Mouse (Mus musculus): ENCODE measurements around the gene Marveld3.
A peak's percentile ranks its signal among the peaks of the same experiment; 100 is the strongest.

Gene Marveld3

GRCm38 (mm10) chr8:109964106-109964505 lies 2.1 kb upstream of the Marveld3 start:
- DNase-seq (ENCODE audit: low spot score): no peak

DNA sequence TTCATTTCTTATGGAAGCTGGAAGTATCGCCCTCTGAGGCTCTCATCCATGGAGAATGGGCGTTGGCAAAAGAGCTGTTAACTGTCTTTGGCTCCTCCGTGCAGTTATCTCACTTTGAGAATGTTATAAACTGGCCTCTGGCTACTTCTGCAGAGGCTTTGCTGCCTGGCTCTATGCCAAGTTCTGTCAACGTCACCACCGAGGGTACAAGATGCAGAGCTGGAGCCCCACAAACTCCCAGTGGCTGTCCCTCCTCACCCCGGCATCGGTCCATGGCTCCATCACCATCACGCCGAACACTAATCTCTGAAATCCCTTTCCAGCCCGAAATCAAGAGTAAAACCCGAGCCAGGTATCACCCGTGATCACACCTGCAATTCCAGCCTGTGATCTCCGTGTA lies 1.4 kb upstream of the Marveld3 start:
- no peak for DNase-seq (ENCODE audit: low spot score)

DNA sequence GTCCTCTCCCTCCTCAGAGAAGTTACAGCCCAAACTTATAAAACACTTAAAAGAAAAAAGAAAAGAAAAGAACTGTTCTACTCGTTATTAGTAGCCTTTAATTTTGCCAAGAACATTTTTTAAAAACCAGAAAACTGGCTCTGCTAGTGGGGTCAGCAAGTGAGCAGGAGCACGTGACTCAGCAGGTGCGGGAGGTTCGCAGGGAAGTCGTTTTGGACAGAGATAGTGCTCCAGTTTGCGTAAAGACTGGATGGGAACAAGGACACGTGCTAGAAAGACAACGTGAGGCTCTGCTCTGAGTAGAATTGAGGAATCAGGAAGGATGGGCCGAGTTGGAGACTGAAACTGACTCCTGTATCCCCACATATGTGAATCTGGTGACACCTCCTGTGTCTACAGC lies 893 bp upstream of the Marveld3 start:
- no peak for DNase-seq (ENCODE audit: low spot score)

DNA sequence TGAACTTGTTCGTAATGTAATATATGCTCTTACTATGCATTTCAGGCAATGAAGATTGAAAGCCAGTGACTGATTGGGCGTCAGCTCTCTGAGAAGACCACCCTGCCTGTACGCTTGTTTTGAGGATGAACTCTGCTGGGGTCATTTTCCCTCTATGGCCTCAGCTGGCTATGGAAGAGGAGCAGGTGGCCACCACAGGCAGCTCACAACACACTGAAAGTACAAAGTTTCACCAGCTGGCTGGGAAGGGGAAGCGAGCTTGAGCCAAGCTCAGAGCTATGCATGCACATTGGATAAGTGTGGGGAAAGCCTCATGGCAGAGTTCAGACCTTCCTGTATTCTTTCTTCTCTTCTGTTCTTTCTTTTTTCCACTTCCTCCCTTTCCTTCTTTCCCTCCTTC lies 2.9 kb downstream of the Marveld3 start:
- DNase-seq (ENCODE audit: low spot score): no peak

GRCm38 (mm10) chr8:109958036-109958655 lies 3.9 kb downstream of the Marveld3 start:
- DNase-seq (ENCODE audit: low spot score): no peak

DNA sequence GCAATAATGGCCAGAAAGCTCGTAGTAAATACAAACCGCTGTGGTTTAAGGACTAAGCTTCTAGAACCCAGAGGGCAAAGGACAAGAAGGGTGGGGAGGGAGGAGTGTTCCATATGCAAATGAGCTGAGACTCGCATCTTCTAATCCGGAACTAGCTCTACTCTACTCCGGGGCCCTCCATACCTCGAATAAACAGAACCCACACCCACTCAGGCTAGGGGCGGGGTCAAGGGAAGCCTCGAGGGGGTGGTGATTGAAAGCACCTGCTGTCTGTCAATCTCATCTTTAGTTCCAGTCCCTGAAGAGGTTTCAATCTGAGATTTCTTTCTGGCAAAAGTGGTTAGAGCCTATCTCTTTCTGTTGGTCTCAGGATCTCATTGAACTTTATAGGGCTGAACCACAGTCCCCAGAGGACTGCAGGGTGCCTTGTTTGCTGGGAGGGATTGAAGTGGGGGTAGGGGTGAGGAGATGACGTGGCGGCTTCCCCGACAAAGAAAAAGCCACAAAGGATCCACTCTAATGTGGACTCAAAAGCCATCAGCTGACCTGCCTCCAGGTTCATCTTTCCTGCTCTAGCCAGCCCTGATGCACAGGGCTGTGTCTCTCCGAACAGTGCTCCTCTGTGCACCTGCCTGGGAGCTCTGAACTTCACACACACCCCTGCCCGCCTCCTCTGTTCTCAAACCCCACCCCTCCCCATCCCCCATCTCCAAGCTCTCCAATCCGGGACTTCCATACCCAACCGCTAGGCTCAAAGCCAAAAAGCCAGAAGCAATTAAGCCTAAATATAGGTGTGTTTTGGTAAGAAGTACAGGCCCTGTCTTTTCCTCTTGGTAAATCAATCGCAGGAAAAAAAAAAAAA lies 4.6 kb downstream of the Marveld3 start:
- DNase-seq (ENCODE audit: low spot score): no peak

GRCm38 (mm10) chr8:109954486-109954948 lies 7.5 kb downstream of the Marveld3 start:
- DNase-seq (ENCODE audit: low spot score): no peak

GRCm38 (mm10) chr8:109952171-109952570 lies 9.8 kb downstream of the Marveld3 start:
- no peak for DNase-seq (ENCODE audit: low spot score)

DNA sequence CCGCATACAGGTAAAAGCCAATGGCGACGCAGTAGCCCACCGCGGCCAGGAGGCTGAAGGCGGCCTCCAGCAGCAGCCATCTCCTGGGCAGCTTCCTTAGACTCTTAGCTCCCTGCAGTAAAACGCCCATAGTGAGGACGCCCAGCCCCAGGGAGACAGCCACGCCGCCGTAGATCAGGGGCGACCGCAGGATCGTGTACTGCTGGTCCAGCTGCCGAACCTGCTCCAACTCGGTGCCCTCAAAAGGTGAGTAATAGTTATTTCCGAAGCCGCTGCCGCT lies 13.8 kb downstream of the Marveld3 start:
- DNase-seq (ENCODE audit: low spot score): no peak

DNA sequence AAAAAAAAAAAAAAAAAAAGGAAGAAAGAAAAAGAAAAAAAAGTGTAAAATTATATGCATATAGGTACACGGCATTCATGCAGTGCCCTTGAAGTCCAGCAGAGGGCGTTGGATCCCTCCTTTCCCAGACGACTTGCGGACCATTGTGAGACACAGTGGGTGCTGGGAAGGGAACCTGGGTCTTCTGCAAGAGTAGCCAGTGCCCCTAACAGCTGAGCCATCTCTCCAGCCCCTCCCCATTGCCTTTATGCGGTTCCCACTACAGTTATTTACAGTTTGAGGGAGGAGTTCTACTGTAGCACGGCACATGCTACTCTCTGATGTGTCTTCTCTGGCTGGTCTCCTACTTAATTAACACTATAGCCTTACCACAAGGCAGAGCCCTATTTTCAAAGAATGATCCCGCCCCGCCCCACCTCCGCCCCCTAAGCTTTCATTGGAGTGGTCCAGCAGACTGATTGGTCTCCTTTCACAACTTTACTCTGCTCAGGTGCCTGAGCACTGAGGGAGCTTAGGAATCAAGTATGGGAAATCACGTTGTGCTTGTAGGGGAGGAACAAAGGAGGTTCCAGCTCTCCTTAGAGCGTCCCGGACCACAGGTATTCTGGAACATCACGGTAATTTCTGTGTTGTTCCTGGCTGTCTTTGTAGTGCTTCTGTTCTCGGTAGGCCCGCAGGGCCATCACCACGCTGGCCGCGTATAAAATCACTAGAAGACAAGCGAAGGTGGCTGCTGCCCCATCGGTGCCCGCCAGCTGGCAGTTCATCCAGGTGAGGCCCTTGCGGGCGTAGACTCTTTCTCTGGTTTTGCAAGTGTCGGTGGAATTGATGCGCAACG lies 14.3 kb downstream of the Marveld3 start:
- DNase-seq (ENCODE audit: low spot score): no peak

DNA sequence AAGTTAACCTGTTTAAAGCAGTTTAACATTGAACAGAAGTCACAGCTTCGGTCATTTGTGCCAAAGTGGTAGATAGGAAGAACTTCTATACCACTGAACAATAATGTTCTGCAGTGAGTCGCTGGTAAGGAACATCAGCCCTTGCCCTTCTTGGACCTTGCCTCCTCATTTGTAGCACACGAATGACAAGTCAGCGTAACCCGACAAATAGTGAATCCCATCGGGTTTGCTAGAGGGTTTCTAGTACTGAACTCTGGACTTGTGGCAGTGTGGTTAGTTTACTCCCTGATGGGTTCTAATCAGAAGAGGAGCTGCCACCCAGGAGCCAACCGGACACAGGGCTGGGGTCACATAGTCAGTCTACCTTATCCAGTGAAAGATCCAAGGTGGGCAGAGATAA lies 15.7 kb downstream of the Marveld3 start:
- DNase-seq (ENCODE audit: low spot score): no peak

GRCm38 (mm10) chr8:109945694-109946093 lies 16.3 kb downstream of the Marveld3 start:
- no peak for DNase-seq (ENCODE audit: low spot score)

DNA sequence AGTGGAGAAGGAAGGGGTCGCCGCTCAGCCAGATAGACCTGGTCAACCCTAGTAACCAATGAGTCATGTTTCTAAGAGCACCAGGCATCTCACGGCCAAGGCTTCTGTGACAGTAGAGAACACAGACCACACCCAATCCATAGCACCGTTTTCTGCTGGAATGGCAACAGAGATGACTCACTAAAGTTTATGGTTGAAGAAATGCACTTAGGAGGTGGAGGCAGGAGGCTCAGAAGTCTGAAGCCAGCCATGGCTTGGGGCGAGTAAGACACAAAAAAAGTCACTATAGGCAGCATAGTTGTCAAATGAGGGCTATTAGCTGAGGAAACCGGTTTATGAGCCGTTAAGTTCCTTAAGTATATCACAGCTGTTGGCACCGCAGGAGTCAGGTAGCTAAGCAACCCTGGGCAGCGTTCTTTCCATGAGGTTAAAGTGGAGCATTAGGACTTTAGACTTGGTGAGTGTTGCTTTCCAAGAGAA lies 16.8 kb downstream of the Marveld3 start:
- DNase-seq (ENCODE audit: low spot score): no peak

DNA sequence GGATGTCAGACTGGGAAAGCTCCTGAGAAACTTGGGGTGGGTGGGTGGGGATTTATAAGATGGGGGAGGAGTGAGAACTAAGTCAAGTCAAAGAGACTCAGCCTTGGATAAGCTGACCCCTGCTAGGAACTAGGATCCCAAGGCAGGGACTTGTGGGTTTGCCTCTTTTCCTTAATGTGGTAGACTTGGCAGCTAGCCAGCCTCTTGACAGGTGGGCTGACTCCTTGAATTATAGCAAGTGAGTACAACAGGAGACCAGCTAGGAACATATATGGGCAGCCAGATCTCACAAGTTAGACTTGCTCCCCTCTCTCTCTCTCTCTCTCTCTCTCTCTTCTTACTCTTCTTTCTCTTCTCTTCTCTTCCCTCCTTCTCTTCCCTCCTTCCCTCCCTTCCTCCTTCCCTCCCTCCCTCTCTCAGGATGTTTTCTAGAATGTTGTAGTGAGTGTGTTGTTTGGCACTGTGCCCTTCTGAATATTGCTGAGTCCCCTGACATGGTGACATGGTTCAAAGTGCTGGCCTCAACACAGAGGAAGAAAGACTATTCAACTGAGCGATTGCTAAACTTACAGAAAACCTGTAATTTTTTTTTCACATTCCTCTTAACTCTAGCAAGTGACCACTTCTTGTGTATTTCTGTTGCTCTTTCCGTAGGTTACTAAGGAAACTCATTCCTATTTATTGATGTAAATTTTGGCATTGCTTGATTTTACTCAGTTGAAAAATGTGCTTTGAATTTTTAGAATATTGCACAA lies 20.2 kb downstream of the Marveld3 start:
- no peak for DNase-seq (ENCODE audit: low spot score)

- DNase-seq (ENCODE audit: low spot score): no peak
These were observed 41.3 kb downstream of the Marveld3 start for GRCm38 (mm10) chr8:109920406-109921390.

DNA sequence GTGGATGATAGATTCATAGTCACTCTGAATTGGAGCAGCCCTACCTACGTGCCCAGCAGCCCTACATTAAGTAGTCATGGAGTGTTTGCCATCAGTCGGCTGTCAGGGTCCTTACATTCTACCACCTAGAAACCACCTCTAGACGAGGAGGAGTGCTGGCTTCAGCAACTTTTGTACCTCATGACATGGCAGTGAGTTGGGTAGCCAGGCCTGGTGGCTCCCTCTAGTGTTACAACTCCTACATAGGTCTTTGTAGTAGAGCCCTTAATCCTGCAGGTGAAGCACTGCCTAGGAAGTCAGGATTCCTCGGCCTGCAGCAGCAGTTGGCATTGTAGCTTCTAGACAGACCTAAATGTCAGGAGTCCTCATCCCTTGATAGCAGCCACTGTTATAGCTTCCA lies 44.7 kb downstream of the Marveld3 start:
- peak; percentile 47 for DNase-seq (ENCODE audit: low spot score)

- no peak for DNase-seq (ENCODE audit: low spot score)
These were observed 54.6 kb downstream of the Marveld3 start for GRCm38 (mm10) chr8:109907376-109907775.

DNA sequence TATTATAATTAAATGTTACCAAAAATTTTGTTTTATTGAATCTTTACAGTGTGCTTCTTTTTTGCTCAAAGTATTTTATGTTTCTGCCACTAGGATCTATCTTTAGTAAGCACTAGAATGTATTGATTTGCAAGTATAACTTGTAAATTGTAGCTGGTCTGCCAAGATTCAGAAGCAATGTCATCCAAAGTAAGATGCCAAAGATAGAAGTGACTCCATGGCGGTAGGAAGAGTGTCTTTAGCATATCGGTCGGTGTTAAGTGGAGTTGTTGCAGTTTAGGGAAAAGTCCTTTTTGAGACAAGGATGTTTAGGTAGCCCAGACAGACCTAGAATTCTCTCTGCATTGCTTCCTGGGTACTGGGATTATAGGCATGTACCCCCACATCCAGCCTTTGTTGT lies 55.1 kb downstream of the Marveld3 start:
- DNase-seq (ENCODE audit: low spot score): no peak

DNA sequence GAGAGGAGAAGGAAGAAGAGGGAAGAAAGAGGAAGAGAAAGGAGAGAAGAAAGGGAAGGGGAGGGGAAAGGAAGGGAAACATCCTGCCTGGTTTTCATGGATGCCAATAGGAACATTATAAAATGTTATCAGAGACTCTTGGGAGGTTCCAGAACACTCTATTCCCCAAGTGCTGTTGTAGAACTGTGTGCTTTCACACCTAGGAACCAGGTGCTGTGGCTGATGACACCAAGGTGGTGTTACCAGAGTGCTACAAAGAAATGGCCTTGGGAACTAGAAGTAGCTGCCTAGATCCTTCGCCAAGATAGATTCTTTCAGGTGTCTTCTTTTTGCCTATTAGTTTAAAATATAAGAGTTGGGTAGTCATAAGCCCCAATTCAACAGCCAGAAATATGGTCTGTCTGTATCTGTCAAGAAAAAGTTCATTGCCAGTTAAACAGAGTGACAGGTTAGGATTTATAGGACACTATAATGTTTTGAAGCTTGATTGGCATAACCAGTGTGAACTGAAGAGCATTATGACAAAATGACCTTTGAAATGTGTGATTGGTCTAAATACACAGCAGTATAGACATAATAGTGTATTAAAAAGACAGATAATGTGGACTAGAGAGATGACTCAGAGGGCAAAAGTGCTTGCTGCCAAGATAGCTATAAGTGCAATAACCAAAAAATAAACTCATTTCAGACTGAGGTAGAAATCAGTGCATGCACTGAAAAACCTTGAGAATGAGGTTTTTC lies 56.9 kb downstream of the Marveld3 start:
- no peak for DNase-seq (ENCODE audit: low spot score)

- DNase-seq (ENCODE audit: low spot score): no peak
These were observed 58.0 kb downstream of the Marveld3 start for GRCm38 (mm10) chr8:109903909-109904469.

Measured in c-Kit-positive CD71-positive TER-119-positive erythroid progenitor cells, embryonic 14.5 days (primary cell).